9 mouse cellular contexts compared by ENCODE assay signal in the genomic region with DNA sequence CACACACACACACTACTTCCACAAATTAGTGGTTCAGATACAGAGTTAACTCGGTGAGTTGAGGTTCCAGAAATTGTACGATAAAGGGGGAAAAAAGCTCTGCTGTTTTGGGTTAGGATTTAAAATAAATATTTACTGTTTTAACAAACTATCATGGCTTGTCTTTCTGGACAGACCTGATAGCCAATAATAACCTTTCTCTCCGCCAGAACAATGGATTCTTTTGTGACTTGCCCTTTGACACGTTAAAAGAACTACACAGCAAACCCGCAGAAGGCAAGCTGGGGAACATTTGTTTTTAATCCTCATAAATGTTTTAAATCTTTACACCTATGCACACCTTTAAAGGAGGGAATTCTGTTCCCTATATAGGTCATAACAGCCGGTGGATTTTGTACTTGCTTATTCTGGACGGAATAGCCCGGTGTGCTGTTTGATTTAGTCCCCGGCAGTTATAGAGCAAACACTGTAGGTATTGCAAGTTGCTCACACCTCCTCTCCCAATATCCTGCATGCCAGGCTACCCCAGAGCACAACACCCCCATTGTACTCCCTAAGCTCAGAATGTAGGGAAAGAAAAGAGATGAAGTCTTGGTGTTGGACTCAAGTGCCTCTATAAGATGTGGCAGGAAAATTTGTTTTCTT.
DNase-seq lines count a peak whose midpoint lies in the region; ATAC-seq and TF ChIP-seq lines count a peak whose summit lies in the region.
"Had no signal": no experiment of that assay in that cellular context is flagged by ENCODE, and none has a peak within 500 bp of the region (broad histone marks: within the 10 kb centered on the region; RNA-seq: fewer than 3 reads in every experiment).

No protein-coding gene starts in this region.

- H3K4me1 ChIP-seq in forebrain, postnatal 0 days (ENCODE audit: insufficient read depth): no peaks in the 10 kb centered on the region
- H3K4me1 ChIP-seq in liver, embryonic 14.5 days (replicated peaks; ENCODE audit: control insufficient read depth in 2 of 2, insufficient read depth in 2 of 2, low read length in 1 of 2): peaks cover 0 to 6% of the 10 kb centered on the region in 2 experiments; a peak in 2 of 4 replicates

- no peak for ATAC-seq in forebrain, postnatal 0 days
- ATAC-seq in liver, embryonic 14.5 days (ENCODE audit: insufficient read depth): no peak
- ATAC-seq: inflammation-experienced regulatory T-cells, adult 6 months had no signal

- 6% methylated on average over 9 of the region's 9 CpGs for WGBS in forebrain, postnatal 0 days
- 45% methylated on average over 9 of the region's 9 CpGs for whole genome bisulfite sequencing in liver, embryonic 14.5 days (ENCODE audit: insufficient replicate concordance)

- H3K27ac ChIP-seq in forebrain, postnatal 0 days (ENCODE audit: low read depth, low read length): peak overlapping the region; percentile 99
- no peak overlapping the region for H3K27ac ChIP-seq in liver, embryonic 14.5 days

- H3K27me3 ChIP-seq in forebrain, postnatal 0 days (ENCODE audit: insufficient read depth, low read length): no peaks in the 10 kb centered on the region
- no peaks in the 10 kb centered on the region for H3K27me3 ChIP-seq in liver, embryonic 14.5 days (ENCODE audit: control insufficient read depth, insufficient read depth, low read length)

- peak overlapping the region; percentile 86 for H3K9ac ChIP-seq in forebrain, postnatal 0 days
- H3K9ac ChIP-seq in liver, embryonic 14.5 days (replicated peaks): no peak overlapping the region

- H3K4me3 ChIP-seq in forebrain, postnatal 0 days (ENCODE audit: low read depth, low read length): peak overlapping the region; percentile 67
- peak overlapping the region in 1 of 2 experiments; percentile 6; a peak in 1 of 4 replicates for H3K4me3 ChIP-seq in liver, embryonic 14.5 days (ENCODE audit: insufficient read depth in 1 of 2, low read depth in 2 of 2, low read length in 2 of 2)

- H3K9me3 ChIP-seq in forebrain, postnatal 0 days (ENCODE audit: low read length): no peaks in the 10 kb centered on the region
- no peaks in the 10 kb centered on the region for H3K9me3 ChIP-seq in liver, embryonic 14.5 days (ENCODE audit: control insufficient read depth, low read length)

- peak; percentile 18 for DNase-seq in cerebellum, adult 8-10 months
- no peak for DNase-seq in cerebellum, postnatal 4 days (ENCODE audit: low spot score in 2 of 2)
- DNase-seq in Muller cell, postnatal 12 days (ENCODE audit: inconsistent ontology term): peak; percentile 28
- peak; percentile 36 for DNase-seq in forebrain, postnatal 0 days
- DNase-seq in liver, embryonic 14.5 days (ENCODE audit: low read depth in 3 of 3, low spot score in 3 of 3): no peak
- DNase-seq in urinary bladder, adult 2 months (ENCODE audit: low spot score): no peak
- DNase-seq in frontal cortex, postnatal 14 days (ENCODE audit: low spot score in 2 of 2): no peak
- no peak for DNase-seq in gastrocnemius, postnatal 25 days

- H3K36me3 ChIP-seq in forebrain, postnatal 0 days (ENCODE audit: insufficient read depth): no peaks in the 10 kb centered on the region
- H3K36me3 ChIP-seq in liver, embryonic 14.5 days (replicated peaks; ENCODE audit: control insufficient read depth, insufficient read depth, low read depth): no peaks in the 10 kb centered on the region

- TF ChIP-seq CTCF in forebrain, postnatal 0 days (IDR thresholded peaks at IDR 0.05; ENCODE audit: low read depth): no peak
- TF ChIP-seq CTCF in liver, embryonic 14.5 days (IDR thresholded peaks at IDR 0.05; ENCODE audit: low read depth): no peak

- TF ChIP-seq EP300 in liver, embryonic 14.5 days (IDR thresholded peaks at IDR 0.05; ENCODE audit: low read depth): no peak

- peak overlapping the region; percentile 74 for H3K4me2 ChIP-seq in forebrain, postnatal 0 days (ENCODE audit: low read depth)
- peak overlapping the region; percentile 50 for H3K4me2 ChIP-seq in liver, embryonic 14.5 days (ENCODE audit: low read depth)

Comparison
In these comparisons a context has a peak if more than half of its experiments do, and no peak if none do; other contexts are left out.
1. DNase-seq: peak in cerebellum, adult 8-10 months (single experiment), Muller cell, postnatal 12 days (single experiment) and forebrain, postnatal 0 days (single experiment); none in cerebellum, postnatal 4 days (0 of 2), liver, embryonic 14.5 days (0 of 3), urinary bladder, adult 2 months (single experiment), frontal cortex, postnatal 14 days (0 of 2) and gastrocnemius, postnatal 25 days (single experiment).